ENCODE assay signal across 18 mouse cellular contexts in the genomic region with DNA sequence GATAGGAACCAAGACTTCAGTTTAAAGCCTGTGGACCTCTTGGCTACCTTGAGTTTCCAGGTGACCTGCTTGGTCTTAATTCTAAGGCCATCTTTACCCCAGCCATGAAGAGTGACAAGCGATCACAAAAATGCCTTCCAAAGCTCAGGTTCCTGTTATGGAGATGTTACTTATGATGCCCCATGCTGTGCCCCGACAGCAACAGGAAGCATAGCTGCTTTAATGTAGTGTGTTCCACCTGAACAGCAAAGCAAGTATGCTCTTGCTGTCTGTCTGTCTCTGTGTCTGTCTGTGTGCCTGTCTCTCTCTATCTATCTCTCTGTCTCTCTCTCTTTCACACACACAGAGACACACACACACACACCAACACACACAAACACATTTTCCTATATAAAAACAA.
"Had no signal": no experiment of that assay in that cellular context is flagged by ENCODE, and none has a peak within 500 bp of the region (broad histone marks: within the 10 kb centered on the region; RNA-seq: fewer than 3 reads in every experiment).

No protein-coding gene starts in this region.

- H3K27ac ChIP-seq: kidney, embryonic 15.5 days; left cerebral cortex, adult 2 months; liver, embryonic 13.5 days; macrophage; neural tube, embryonic 12.5 days; neural tube, embryonic 15.5 days had no signal

- DNase-seq: kidney, adult 8-10 months; kidney, postnatal 10 days; kidney, postnatal 36 days; layer of hippocampus, postnatal 36 days; liver, embryonic 13.5 days; lung, embryonic 14.5 days; midbrain, embryonic 14.5 days; right cerebral cortex, adult 18-20 months; right cerebral cortex, postnatal 14 days; right cerebral cortex, postnatal 4 days; thymus, adult 2 months; thymus, postnatal 14 days; thymus, postnatal 4 days had no signal

- H3K4me1 ChIP-seq: kidney, embryonic 15.5 days; liver, embryonic 13.5 days; neural tube, embryonic 12.5 days; neural tube, embryonic 15.5 days had no signal

- H3K27me3 ChIP-seq: kidney, embryonic 15.5 days; liver, embryonic 13.5 days; neural tube, embryonic 12.5 days; neural tube, embryonic 15.5 days had no signal

- H3K4me3 ChIP-seq: kidney, embryonic 15.5 days; left cerebral cortex, adult 2 months; liver, embryonic 13.5 days; neural tube, embryonic 12.5 days; neural tube, embryonic 15.5 days had no signal
